Mouse (Mus musculus) heart, embryonic 15.5 days (tissue): ENCODE measurements at regions not wholly inside any gene's neighbourhood (a gene's known extent, or its start where the extent isn't known, plus 50 kb on each side); places are given as distances from the start of the nearest gene placed in this dataset.

Experiments used
- ATAC-seq: fragments of 200-750 bp; cut with Nextera tagmentation; replicated peaks from 2 replicates; pipeline ENCODE4 v1.8.0; 2017; ENCODE audit warnings: low read depth, moderate TSS enrichment; ENCODE audit not compliant: insufficient number of reproducible peaks, insufficient read depth, low FRiP score
- H3K27ac ChIP-seq: fragments of 300-500 bp; sonication (generic); 2 replicates; pipeline ENCODE4 v1.5.1; 2015; ENCODE audit warnings: mild to moderate bottlenecking, inconsistent platforms
- H3K27me3 ChIP-seq: fragments of 300-500 bp; sonication (generic); 2 replicates; pipeline ENCODE4 v1.6.1; 2015; ENCODE audit warnings: inconsistent platforms
- H3K36me3 ChIP-seq: fragments of 300-500 bp; sonication (generic); 2 replicates; pipeline ENCODE4 v1.6.1; 2015; ENCODE audit warnings: mild to moderate bottlenecking, inconsistent platforms
- H3K4me1 ChIP-seq: fragments of 300-500 bp; sonication (generic); replicated peaks from 2 replicates; pipeline ENCODE4 v1.6.1; 2015; ENCODE audit warnings: inconsistent platforms
- H3K4me2 ChIP-seq: fragments of 300-500 bp; sonication (generic); 2 replicates; pipeline ENCODE4 v1.6.1; 2015; ENCODE audit warnings: inconsistent platforms, mild to moderate bottlenecking, moderate library complexity
- H3K4me3 ChIP-seq: fragments of 300-500 bp; sonication (generic); 2 replicates; pipeline ENCODE4 v1.5.1; 2015; ENCODE audit warnings: mild to moderate bottlenecking, inconsistent platforms
- H3K9ac ChIP-seq: fragments of 300-500 bp; sonication (generic); 2 replicates; pipeline ENCODE4 v1.6.1; 2015; ENCODE audit warnings: mild to moderate bottlenecking, inconsistent platforms
- H3K9me3 ChIP-seq: fragments of 300-500 bp; sonication (generic); replicated peaks from 2 replicates; pipeline ENCODE4 v1.6.1; 2016; ENCODE audit warnings: inconsistent platforms
- WGBS: fragments of 180-500 bp; shearing (Covaris S2); methylation state at CpG from one replicate; pipeline ENCODE4 v1.1.7; 2015; ENCODE audit warnings: mixed read lengths; 5-methylcytosine and 5-hydroxymethylcytosine counted together

DNA sequence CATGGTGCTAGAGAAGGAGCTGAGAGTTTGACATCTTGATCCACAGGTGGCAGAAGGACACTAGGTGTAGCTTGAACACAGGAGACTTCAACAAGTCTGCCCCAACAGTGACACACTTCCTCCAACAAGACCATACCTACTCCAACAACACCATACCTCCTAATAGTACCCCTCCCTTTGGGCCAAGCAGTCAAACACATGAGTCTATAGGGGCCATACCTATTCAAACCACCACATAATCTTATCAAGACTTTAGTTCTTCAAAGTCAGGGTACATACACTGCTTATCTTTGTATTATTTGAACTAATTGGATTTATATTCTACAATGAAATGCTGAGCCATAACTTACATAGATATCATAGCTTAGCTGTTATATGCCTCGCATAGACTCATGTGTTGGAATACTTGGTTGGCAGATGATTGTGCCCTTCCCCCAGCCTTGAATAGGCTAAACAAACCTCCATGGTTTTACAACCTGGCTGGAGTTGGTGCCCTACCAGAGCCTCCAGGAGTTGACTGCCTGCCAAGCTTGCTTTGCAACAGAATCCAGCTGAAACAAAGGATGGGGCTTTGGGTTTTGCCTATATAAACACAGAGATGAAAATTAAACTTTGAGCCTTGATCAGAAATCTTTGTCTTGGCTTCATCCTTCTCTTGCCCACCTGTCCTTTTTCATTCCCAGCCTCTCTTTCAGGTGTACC, 103.2 kb downstream of the Gm9817 start:
- Histone ChIP-seq H3K4me1 (no peaks in the 10 kb centered on the region), H3K4me2 (no peak overlapping the region), H3K4me3 (no peak overlapping the region), H3K36me3 (no peaks in the 10 kb centered on the region), H3K9me3 (no peaks in the 10 kb centered on the region), H3K27ac (no peak overlapping the region), H3K9ac (no peak overlapping the region), H3K27me3 (no peaks in the 10 kb centered on the region)
- no peak for ATAC-seq
- WGBS: 90% methylated on average over 1 of the region's 1 CpGs

DNA sequence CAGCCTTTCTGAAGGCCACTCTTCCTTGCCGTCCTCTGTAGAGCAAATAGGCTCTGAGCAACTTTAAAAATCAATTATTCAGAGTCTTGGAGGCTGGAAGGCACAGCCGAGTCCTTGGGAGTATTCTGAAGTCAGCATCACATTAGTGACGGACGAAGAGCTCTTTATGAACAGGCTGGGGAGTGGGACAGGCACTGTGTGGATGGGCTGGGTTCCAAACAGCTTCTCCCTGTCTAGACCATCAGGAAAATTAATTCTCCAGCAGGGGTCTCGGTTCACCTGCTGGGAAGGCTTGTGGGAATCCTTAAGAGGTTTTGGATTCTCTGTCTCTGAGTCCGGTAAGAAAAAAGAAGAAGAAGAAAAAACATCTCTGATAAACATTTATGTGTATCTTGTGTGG, 110.9 kb downstream of the Gm9817 start:
- Histone ChIP-seq H3K27me3 (no peaks in the 10 kb centered on the region), H3K4me3 (no peak overlapping the region), H3K4me1 (no peaks in the 10 kb centered on the region), H3K36me3 (no peaks in the 10 kb centered on the region), H3K9me3 (no peaks in the 10 kb centered on the region), H3K9ac (no peak overlapping the region), H3K4me2 (no peak overlapping the region), H3K27ac (no peak overlapping the region)
- no peak for ATAC-seq
- 72% methylated on average over 6 of the region's 6 CpGs for WGBS

DNA sequence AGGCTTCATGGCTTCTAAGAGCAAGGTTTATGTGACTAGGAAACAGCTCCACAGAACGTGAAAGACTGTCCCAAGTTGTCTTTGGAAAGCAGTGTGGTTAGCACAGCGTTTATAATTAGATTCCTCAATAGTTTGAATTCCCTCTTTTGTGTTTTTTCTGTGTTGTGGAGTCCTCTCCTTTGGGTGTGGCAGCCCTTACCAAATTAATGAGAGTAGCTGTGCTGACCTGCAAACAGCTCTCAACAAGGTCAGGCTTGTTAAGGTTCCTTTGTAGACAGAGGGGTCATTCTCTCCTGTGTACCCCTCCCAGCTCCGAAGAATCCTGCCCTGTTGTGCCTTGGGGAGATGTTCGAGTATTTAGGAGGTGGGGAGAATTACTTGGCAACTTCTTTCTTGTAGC, 111.7 kb downstream of the Gm9817 start:
- Histone ChIP-seq H3K9me3 (no peaks in the 10 kb centered on the region), H3K4me3 (no peak overlapping the region), H3K4me1 (no peaks in the 10 kb centered on the region), H3K36me3 (no peaks in the 10 kb centered on the region), H3K27me3 (no peaks in the 10 kb centered on the region), H3K27ac (no peak overlapping the region), H3K9ac (no peak overlapping the region), H3K4me2 (no peak overlapping the region)
- WGBS: 70% methylated on average over 4 of the region's 4 CpGs
- ATAC-seq: no peak

DNA sequence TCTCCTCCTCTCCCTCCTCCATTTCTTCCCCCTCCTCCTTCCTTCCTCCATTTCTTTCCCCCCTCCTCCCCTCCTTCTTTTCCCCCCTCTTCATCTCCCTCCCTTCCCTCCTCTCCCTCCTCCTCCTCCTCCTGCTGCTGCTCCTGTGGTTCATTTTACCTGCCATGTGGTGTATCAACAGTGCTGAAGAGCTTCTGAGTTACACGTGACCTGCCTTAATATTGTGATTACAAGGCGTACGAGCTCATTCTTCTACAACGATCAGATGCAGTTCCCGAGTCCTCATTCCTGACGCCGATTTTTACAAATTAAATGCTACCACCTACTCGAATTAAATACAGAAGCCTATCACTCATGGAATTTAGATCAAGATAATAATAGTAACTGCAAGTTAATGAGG, 113.6 kb downstream of the Gm9817 start:
- 57% methylated on average over 8 of the region's 8 CpGs for WGBS
- no peak overlapping the region for H3K9ac ChIP-seq
- no peaks in the 10 kb centered on the region for H3K27me3 ChIP-seq
- H3K4me3 ChIP-seq: no peak overlapping the region
- H3K4me1 ChIP-seq: no peaks in the 10 kb centered on the region
- H3K36me3 ChIP-seq: no peaks in the 10 kb centered on the region
- no peaks in the 10 kb centered on the region for H3K9me3 ChIP-seq
- no peak overlapping the region for H3K27ac ChIP-seq
- no peak for ATAC-seq
- no peak overlapping the region for H3K4me2 ChIP-seq

DNA sequence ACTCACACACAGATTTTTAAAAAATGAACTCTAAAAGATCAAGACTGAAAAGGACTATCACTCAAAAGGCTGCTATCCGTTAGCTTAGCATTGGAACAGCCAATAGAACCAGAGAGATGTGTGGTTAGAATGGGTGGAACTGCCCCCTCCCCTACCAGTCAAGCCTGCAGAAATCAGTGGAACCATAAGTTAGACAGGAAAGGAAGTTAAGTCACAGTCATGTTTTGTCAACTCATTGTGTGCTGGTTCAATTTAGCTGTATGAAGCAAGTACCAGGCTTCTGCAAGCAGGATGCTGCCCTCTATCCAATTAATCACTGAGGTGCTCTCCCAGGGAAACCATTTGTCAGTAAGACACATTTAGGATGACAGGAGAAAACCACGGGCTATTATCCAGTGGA, 117.1 kb downstream of the Gm9817 start:
- H3K9me3 ChIP-seq: no peaks in the 10 kb centered on the region
- no peak for ATAC-seq
- H3K4me1 ChIP-seq: no peaks in the 10 kb centered on the region
- WGBS: 65% methylated on average over 2 of the region's 2 CpGs
- H3K27me3 ChIP-seq: no peaks in the 10 kb centered on the region
- H3K36me3 ChIP-seq: no peaks in the 10 kb centered on the region
- H3K27ac ChIP-seq: no peak overlapping the region
- no peak overlapping the region for H3K4me3 ChIP-seq
- no peak overlapping the region for H3K9ac ChIP-seq
- no peak overlapping the region for H3K4me2 ChIP-seq

DNA sequence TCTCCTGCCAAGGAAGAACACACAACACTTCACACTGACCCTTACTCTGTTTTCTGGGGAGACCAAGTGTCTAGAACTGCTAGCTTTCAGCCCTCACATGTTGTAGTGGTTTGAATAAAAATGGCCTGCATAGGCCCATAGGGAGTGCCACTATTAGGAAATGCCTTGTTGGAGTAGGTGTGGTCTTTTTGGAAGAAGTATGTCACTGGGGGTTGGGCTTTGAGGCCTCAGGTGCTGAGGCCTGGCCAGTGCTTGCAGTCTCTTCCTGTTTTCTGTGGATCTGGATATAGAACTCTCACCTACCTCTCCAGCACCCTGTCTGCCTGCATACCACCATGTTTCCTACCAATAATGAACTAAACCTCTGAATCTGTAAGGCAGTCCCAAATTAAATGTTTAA, 117.9 kb downstream of the Gm9817 start:
- Histone ChIP-seq H3K4me3 (no peak overlapping the region), H3K9ac (no peak overlapping the region), H3K27ac (no peak overlapping the region), H3K4me2 (no peak overlapping the region), H3K4me1 (no peaks in the 10 kb centered on the region), H3K36me3 (no peaks in the 10 kb centered on the region), H3K9me3 (no peaks in the 10 kb centered on the region), H3K27me3 (no peaks in the 10 kb centered on the region)
- ATAC-seq: no peak

DNA sequence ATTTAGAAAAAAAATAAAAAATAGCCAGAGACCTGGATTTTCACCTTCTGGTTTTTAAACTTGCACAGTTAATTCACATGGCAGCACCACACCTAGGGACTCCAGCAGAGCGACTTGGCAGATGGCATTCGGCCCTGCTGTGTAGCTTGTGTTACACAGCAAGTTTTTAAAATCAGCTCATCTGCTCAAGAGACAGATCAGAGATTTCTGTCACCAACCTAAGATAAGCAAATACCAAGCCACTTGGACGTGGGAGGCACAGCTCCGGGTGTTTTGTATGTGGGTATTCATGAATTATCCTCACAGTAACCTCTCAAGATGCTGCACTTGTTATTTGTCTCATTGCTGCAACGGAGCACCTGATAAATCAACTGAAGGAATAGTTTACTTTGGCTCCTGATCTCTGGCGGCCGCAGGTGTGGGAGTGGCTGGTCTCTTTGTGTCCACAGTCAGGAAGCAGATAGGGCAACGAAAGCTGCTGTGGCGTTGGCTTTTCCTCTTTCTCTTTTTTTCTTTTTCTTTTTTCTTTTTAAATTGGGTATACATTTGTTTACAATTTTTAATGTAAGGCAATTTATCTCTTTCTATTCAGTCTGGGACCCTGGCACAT, 122.1 kb downstream of the Gm9817 start:
- Histone ChIP-seq H3K4me2 (no peak overlapping the region), H3K27ac (no peak overlapping the region), H3K36me3 (no peaks in the 10 kb centered on the region), H3K4me3 (no peak overlapping the region), H3K4me1 (no peaks in the 10 kb centered on the region), H3K9ac (no peak overlapping the region), H3K27me3 (no peaks in the 10 kb centered on the region), H3K9me3 (no peaks in the 10 kb centered on the region)
- no peak for ATAC-seq
- 48% methylated on average over 9 of the region's 9 CpGs for WGBS

DNA sequence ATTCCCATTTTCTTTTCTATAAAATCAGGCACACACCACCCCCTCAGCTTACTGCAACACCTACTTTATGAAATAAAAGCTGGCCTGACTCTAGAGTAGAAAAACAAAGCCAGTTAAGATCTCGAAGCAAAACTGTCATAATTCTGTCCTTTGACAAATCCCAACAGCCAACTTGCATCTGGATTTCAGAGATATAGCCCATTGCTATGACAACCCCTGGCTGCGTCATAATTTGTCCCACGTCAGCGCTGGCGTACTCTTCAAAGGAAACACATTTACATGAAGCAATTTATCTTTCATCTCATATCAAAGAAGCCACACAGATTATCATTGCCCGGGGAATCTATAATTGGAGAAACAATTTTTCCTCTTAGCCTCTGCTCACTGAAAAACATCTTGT, 126.4 kb downstream of the Gm9817 start:
- no peaks in the 10 kb centered on the region for H3K36me3 ChIP-seq
- H3K4me3 ChIP-seq: no peak overlapping the region
- H3K9ac ChIP-seq: no peak overlapping the region
- no peak for ATAC-seq
- 62% methylated on average over 6 of the region's 6 CpGs for whole genome bisulfite sequencing
- no peaks in the 10 kb centered on the region for H3K4me1 ChIP-seq
- no peaks in the 10 kb centered on the region for H3K27me3 ChIP-seq
- no peak overlapping the region for H3K4me2 ChIP-seq
- no peak overlapping the region for H3K27ac ChIP-seq
- H3K9me3 ChIP-seq: no peaks in the 10 kb centered on the region

DNA sequence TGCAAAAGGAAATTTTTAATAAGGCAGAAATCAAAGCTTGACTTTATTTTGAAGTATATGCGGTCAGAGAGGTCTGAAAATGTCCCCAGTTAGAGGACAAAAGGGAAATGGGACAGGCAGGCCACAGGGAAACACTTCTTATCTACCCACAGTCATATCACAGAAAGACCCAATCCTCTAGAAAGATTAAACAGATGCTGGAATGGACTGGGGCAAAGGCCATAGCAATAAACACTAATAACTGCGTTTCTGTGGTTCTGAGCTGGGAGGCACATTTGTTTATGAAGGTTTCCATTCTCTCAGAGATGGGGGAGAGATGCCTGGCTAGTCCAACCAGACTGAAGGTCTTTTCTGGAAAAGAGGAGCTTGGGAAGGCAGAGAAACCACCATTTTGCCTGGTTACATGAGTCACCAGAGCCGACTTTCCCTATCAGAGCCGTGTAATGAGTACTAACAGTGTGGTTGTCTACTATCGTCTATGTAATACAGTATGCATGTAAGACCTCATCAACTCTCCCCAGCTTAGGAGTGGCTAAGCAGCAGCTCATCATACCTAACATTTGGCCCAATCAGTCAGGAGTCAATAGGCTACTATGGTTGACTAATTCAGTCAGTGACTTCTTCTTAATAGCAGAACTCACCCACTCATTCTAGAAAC, 130.2 kb downstream of the Gm9817 start:
- Histone ChIP-seq H3K27ac (no peak overlapping the region), H3K9ac (no peak overlapping the region), H3K9me3 (no peaks in the 10 kb centered on the region), H3K27me3 (no peaks in the 10 kb centered on the region), H3K4me2 (no peak overlapping the region), H3K4me3 (no peak overlapping the region), H3K4me1 (no peaks in the 10 kb centered on the region), H3K36me3 (no peaks in the 10 kb centered on the region)
- WGBS: 72% methylated on average over 5 of the region's 5 CpGs
- no peak for ATAC-seq

DNA sequence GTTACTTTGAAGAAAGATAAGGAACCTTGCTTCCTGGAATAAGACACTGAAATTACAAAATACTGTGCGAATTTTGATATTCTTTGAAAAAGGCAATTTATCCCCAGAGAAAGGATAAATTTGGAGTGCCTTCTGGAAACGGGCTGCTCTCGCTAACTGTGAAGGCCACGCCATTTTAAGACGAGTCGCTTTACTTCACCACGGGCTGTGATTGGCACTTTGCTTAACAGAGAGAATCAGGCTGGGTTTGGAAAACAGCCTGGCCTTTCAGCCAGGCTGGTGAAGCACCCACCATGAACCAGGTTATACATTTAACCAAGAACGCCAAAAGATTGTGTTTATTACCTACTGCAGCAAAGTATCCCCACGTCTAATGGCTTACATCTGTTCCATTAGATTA, 132.7 kb downstream of the Gm9817 start:
- Histone ChIP-seq H3K36me3 (no peaks in the 10 kb centered on the region), H3K9me3 (no peaks in the 10 kb centered on the region), H3K27me3 (no peaks in the 10 kb centered on the region), H3K4me1 (no peaks in the 10 kb centered on the region), H3K27ac (no peak overlapping the region), H3K9ac (no peak overlapping the region), H3K4me3 (no peak overlapping the region), H3K4me2 (no peak overlapping the region)
- no peak for ATAC-seq
- WGBS: 83% methylated on average over 9 of the region's 9 CpGs

DNA sequence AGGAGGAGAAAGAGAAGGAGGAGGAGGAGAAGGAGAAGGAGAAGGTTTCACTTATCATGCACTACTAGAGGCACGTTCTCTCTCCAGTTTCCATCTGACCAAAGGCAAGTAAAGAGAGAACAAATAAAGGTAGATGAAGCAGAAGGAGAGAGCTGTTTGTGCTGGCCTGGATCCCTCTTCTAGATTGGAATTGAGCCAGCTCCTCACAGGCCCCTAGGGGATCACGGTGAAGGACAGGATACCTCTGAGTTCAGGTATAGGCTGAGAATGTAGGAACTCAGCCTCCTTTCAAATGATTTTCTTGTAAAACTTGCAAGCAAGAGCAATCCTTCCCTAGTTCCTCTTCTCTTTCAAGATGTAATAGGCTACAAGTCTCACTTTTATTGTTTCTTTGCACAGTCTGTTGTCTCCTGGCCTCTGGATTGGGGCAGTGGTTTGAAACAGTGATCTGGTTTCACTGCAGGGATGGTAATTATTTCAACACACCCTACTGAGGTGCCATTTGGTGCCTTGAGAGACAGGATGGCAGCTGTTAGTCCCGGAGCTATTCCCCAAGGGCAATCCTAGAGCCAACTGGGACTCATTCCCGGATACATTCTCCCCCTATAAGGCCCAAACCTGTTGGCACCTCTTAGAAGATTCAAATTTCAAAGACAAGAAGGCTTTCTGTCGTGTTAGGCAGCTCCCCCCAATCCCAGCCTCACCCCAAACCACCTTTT, 134.8 kb downstream of the Gm9817 start:
- WGBS: 40% methylated on average over 5 of the region's 5 CpGs
- Histone ChIP-seq H3K4me3 (no peak overlapping the region), H3K4me2 (no peak overlapping the region), H3K27ac (no peak overlapping the region), H3K36me3 (no peaks in the 10 kb centered on the region), H3K4me1 (no peaks in the 10 kb centered on the region), H3K9me3 (no peaks in the 10 kb centered on the region), H3K9ac (no peak overlapping the region), H3K27me3 (no peaks in the 10 kb centered on the region)
- ATAC-seq: no peak
